Mouse (Mus musculus) hindbrain, embryonic 12.5 days (tissue): ENCODE measurements at regions not wholly inside any gene's neighbourhood (a gene's known extent, or its start where the extent isn't known, plus 50 kb on each side); places are given as distances from the start of the nearest gene placed in this dataset.

Source experiments
- ATAC-seq: fragments of 200-750 bp; cut with Nextera tagmentation; 2 replicates; pipeline ENCODE4 v1.8.0; 2017; ENCODE audit warnings: moderate TSS enrichment; ENCODE audit not compliant: low FRiP score
- H3K27ac ChIP-seq: fragments of 300-500 bp; sonication (generic); 2 replicates; pipeline ENCODE4 v1.5.1; 2016; ENCODE audit warnings: mild to moderate bottlenecking
- H3K27me3 ChIP-seq: fragments of 300-500 bp; sonication (generic); 2 replicates; pipeline ENCODE4 v1.6.1; 2016; ENCODE audit warnings: mild to moderate bottlenecking
- H3K36me3 ChIP-seq: fragments of 300-500 bp; sonication (generic); 2 replicates; pipeline ENCODE4 v1.6.1; 2016; ENCODE audit warnings: mild to moderate bottlenecking
- H3K4me1 ChIP-seq: fragments of 300-500 bp; sonication (generic); 2 replicates; pipeline ENCODE4 v1.6.1; 2016
- H3K4me2 ChIP-seq: fragments of 300-500 bp; sonication (generic); replicated peaks from 2 replicates; pipeline ENCODE4 v1.6.1; 2016; ENCODE audit warnings: mild to moderate bottlenecking
- H3K4me3 ChIP-seq: fragments of 300-500 bp; sonication (generic); 2 replicates; pipeline ENCODE4 v1.5.1; 2016; ENCODE audit warnings: mild to moderate bottlenecking
- H3K9ac ChIP-seq: fragments of 300-500 bp; sonication (generic); 2 replicates; pipeline ENCODE4 v1.6.1; 2016; ENCODE audit warnings: mild to moderate bottlenecking, moderate library complexity
- H3K9me3 ChIP-seq: fragments of 300-500 bp; sonication (generic); replicated peaks from 2 replicates; pipeline ENCODE4 v1.6.1; 2016; ENCODE audit warnings: mild to moderate bottlenecking
- WGBS: fragments of 180-500 bp; shearing (Covaris S2); methylation state at CpG from one replicate; pipeline ENCODE4 v1.1.7; 2016; 5-methylcytosine and 5-hydroxymethylcytosine counted together

GRCm38 (mm10) chr12:26244701-26245100 lies 170.4 kb downstream of the Rnf144a start:
- Histone ChIP-seq H3K36me3 (no peaks in the 10 kb centered on the region), H3K4me1 (no peaks in the 10 kb centered on the region), H3K27ac (no peak overlapping the region), H3K9ac (no peak overlapping the region), H3K4me3 (no peak overlapping the region), H3K9me3 (no peaks in the 10 kb centered on the region), H3K27me3 (no peaks in the 10 kb centered on the region; the same call in 1 of the 2 replicates), H3K4me2 (no peak overlapping the region)
- no peak for ATAC-seq
- 93% methylated on average over 6 of the region's 6 CpGs for WGBS

GRCm38 (mm10) chr12:26227557-26228020 lies 187.5 kb downstream of the Rnf144a start:
- Histone ChIP-seq H3K4me3 (no peak overlapping the region), H3K9ac (no peak overlapping the region), H3K4me2 (no peak overlapping the region), H3K36me3 (no peaks in the 10 kb centered on the region), H3K27me3 (no peaks in the 10 kb centered on the region; the same call in 1 of the 2 replicates), H3K27ac (peak overlapping the region; percentile 55), H3K4me1 (no peaks in the 10 kb centered on the region), H3K9me3 (no peaks in the 10 kb centered on the region)
- peak; percentile 81 for ATAC-seq
- WGBS, result 73% methylated on average over 15 of the region's 15 CpGs

GRCm38 (mm10) chr12:26226363-26226762 lies 188.7 kb downstream of the Rnf144a start:
- no peaks in the 10 kb centered on the region for H3K4me1 ChIP-seq
- no peaks in the 10 kb centered on the region for H3K9me3 ChIP-seq
- ATAC-seq, result no peak
- no peak overlapping the region for H3K4me2 ChIP-seq
- H3K4me3 ChIP-seq, result no peak overlapping the region
- no peaks in the 10 kb centered on the region; the same call in 1 of the 2 replicates for H3K27me3 ChIP-seq
- 13% methylated on average over 2 of the region's 2 CpGs for WGBS
- H3K9ac ChIP-seq, result no peak overlapping the region
- H3K27ac ChIP-seq, result no peak overlapping the region
- no peaks in the 10 kb centered on the region for H3K36me3 ChIP-seq

GRCm38 (mm10) chr12:26212447-26212846 lies 202.6 kb downstream of the Rnf144a start:
- Histone ChIP-seq H3K9me3 (no peaks in the 10 kb centered on the region), H3K9ac (no peak overlapping the region), H3K4me3 (no peak overlapping the region), H3K36me3 (no peaks in the 10 kb centered on the region), H3K27ac (no peak overlapping the region), H3K4me1 (0 out of 2 replicates have a peak, but pooled peaks cover 6% of the 10 kb centered on the region), H3K4me2 (no peak overlapping the region), H3K27me3 (no peaks in the 10 kb centered on the region)
- ATAC-seq, result no peak
- WGBS, result 81% methylated on average over 1 of the region's 1 CpGs

GRCm38 (mm10) chr12:26211423-26211822 lies 203.6 kb downstream of the Rnf144a start:
- 69% methylated on average over 10 of the region's 10 CpGs for WGBS

GRCm38 (mm10) chr12:26206751-26207150 lies 208.3 kb downstream of the Rnf144a start:
- 68% methylated on average over 4 of the region's 4 CpGs for whole genome bisulfite sequencing
- no peaks in the 10 kb centered on the region for H3K9me3 ChIP-seq
- ATAC-seq, result no peak

More at GRCm38 (mm10) chr12:26211423-26211822, 203.6 kb downstream of the Rnf144a start:
- no peaks in the 10 kb centered on the region for H3K36me3 ChIP-seq
- H3K4me3 ChIP-seq, result no peak overlapping the region
- no peak overlapping the region for H3K4me2 ChIP-seq
- H3K9me3 ChIP-seq, result no peaks in the 10 kb centered on the region
- H3K27me3 ChIP-seq, result no peaks in the 10 kb centered on the region
- 0 out of 2 replicates have a peak, but pooled peaks cover 6% of the 10 kb centered on the region for H3K4me1 ChIP-seq
- H3K27ac ChIP-seq, result no peak overlapping the region
- no peak for ATAC-seq
- no peak overlapping the region for H3K9ac ChIP-seq

GRCm38 (mm10) chr12:26206036-26206435 lies 209.0 kb downstream of the Rnf144a start:
- Histone ChIP-seq H3K27ac (no peak overlapping the region), H3K9ac (no peak overlapping the region), H3K27me3 (no peaks in the 10 kb centered on the region), H3K4me2 (no peak overlapping the region), H3K9me3 (no peaks in the 10 kb centered on the region), H3K4me1 (0 out of 2 replicates have a peak, but pooled peaks cover 5% of the 10 kb centered on the region), H3K4me3 (no peak overlapping the region), H3K36me3 (no peaks in the 10 kb centered on the region)
- no peak for ATAC-seq
- WGBS, result 89% methylated on average over 8 of the region's 8 CpGs

More at GRCm38 (mm10) chr12:26206751-26207150, 208.3 kb downstream of the Rnf144a start:
- H3K36me3 ChIP-seq, result no peaks in the 10 kb centered on the region
- no peak overlapping the region for H3K4me2 ChIP-seq
- no peak overlapping the region for H3K27ac ChIP-seq
- no peak overlapping the region for H3K9ac ChIP-seq
- H3K4me3 ChIP-seq, result no peak overlapping the region
- 0 out of 2 replicates have a peak, but pooled peaks cover 6% of the 10 kb centered on the region for H3K4me1 ChIP-seq
- no peaks in the 10 kb centered on the region for H3K27me3 ChIP-seq

- Histone ChIP-seq H3K4me1 (peaks cover 12% of the 10 kb centered on the region), H3K27ac (peak overlapping the region; percentile 75), H3K4me2 (peak overlapping the region; percentile 30), H3K36me3 (no peaks in the 10 kb centered on the region), H3K4me3 (no peak overlapping the region), H3K9ac (no peak overlapping the region), H3K9me3 (no peaks in the 10 kb centered on the region), H3K27me3 (no peaks in the 10 kb centered on the region)
- 28% methylated on average over 4 of the region's 4 CpGs for WGBS
- ATAC-seq, result no peak; the same call in 1 of the 2 replicates
Observed at GRCm38 (mm10) chr12:26191982-26192576, 223.0 kb downstream of the Rnf144a start.

- Histone ChIP-seq H3K4me1 (peaks cover 12% of the 10 kb centered on the region), H3K4me3 (no peak overlapping the region), H3K9ac (no peak overlapping the region), H3K27me3 (no peaks in the 10 kb centered on the region), H3K27ac (peak overlapping the region; percentile 75), H3K4me2 (peak overlapping the region; percentile 30), H3K36me3 (no peaks in the 10 kb centered on the region), H3K9me3 (no peaks in the 10 kb centered on the region)
- peak; percentile 95 for ATAC-seq
- WGBS, result 24% methylated on average over 15 of the region's 15 CpGs
Observed at GRCm38 (mm10) chr12:26191268-26191981, 223.6 kb downstream of the Rnf144a start.

- H3K27me3 ChIP-seq, result no peaks in the 10 kb centered on the region
- no peaks in the 10 kb centered on the region for H3K9me3 ChIP-seq
- ATAC-seq, result no peak
- no peak overlapping the region for H3K4me3 ChIP-seq
- H3K9ac ChIP-seq, result no peak overlapping the region
- H3K27ac ChIP-seq, result no peak overlapping the region
- no peaks in the 10 kb centered on the region for H3K36me3 ChIP-seq
- peaks cover 12% of the 10 kb centered on the region for H3K4me1 ChIP-seq
- 82% methylated on average over 2 of the region's 2 CpGs for WGBS
- H3K4me2 ChIP-seq, result no peak overlapping the region
Observed at GRCm38 (mm10) chr12:26188996-26189395, 226.1 kb downstream of the Rnf144a start.

GRCm38 (mm10) chr12:26187091-26187862 lies 227.8 kb downstream of the Rnf144a start:
- ATAC-seq, result no peak
- no peaks in the 10 kb centered on the region for H3K27me3 ChIP-seq
- no peak overlapping the region for H3K4me2 ChIP-seq
- H3K9ac ChIP-seq, result no peak overlapping the region
- no peaks in the 10 kb centered on the region for H3K9me3 ChIP-seq
- WGBS, result 84% methylated on average over 8 of the region's 8 CpGs
- peaks cover 12% of the 10 kb centered on the region for H3K4me1 ChIP-seq
- H3K36me3 ChIP-seq, result no peaks in the 10 kb centered on the region
- no peak overlapping the region for H3K27ac ChIP-seq
- H3K4me3 ChIP-seq, result no peak overlapping the region
